Mouse (Mus musculus): ENCODE measurements around the gene Fbl. TPM values are rescaled to one million over a fixed set of nuclear protein-coding genes. Genes with fewer than 3 reads are reported as not detected.

The Fbl gene
- polyA plus RNA-seq, 1 experiment = 441 TPM

DNA sequence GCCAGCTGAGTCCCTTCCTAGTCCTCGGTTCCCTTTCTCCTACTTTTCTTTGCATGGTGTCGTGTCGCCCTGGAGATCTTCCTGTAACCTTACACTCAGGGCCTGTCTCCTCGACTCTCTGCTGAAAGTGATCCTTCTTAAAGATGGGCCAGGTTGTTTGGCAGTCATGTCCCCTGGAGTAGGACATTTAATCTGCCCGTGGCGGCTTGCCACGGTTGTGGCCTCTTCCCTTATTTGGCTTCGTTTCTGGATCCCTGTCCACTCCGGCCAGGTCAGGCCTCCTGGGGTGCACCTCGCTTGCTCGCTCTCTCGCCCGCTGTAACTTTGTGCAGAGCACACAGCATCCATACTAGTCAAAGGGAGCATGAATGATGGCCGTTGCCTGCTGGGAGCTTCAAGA is 27.0 kb downstream of the Fbl start:
- no peaks in the 10 kb centered on the region for H3K36me3 ChIP-seq (ENCODE audit: control insufficient read depth, insufficient read depth, low read length, poor library complexity, severe bottlenecking)
- no peak overlapping the region for H3K9ac ChIP-seq (ENCODE audit: low read depth, poor library complexity, severe bottlenecking)
- no peaks in the 10 kb centered on the region for H3K4me1 ChIP-seq (ENCODE audit: control insufficient read depth, insufficient read depth, low read length)
- no peaks in the 10 kb centered on the region for H3K27me3 ChIP-seq (ENCODE audit: control insufficient read depth, insufficient read depth, low read length, poor library complexity, severe bottlenecking)
- TF ChIP-seq POLR2A (IDR thresholded peaks at IDR 0.05; ENCODE audit: insufficient read depth, low read length) (no peak), CTCF (IDR thresholded peaks at IDR 0.05; ENCODE audit: low read depth, low read length) (no peak), EP300 (IDR thresholded peaks at IDR 0.05; ENCODE audit: insufficient read depth, low read depth, low read length) (no peak)
- H3K4me3 ChIP-seq (ENCODE audit: low read depth, low read length) = no peak overlapping the region
- H3K27ac ChIP-seq (ENCODE audit: insufficient read depth, low read length) = no peak overlapping the region
- no peaks in the 10 kb centered on the region for H3K9me3 ChIP-seq (replicated peaks; ENCODE audit: control insufficient read depth, insufficient read depth, low read length, poor library complexity, severe bottlenecking)

DNA sequence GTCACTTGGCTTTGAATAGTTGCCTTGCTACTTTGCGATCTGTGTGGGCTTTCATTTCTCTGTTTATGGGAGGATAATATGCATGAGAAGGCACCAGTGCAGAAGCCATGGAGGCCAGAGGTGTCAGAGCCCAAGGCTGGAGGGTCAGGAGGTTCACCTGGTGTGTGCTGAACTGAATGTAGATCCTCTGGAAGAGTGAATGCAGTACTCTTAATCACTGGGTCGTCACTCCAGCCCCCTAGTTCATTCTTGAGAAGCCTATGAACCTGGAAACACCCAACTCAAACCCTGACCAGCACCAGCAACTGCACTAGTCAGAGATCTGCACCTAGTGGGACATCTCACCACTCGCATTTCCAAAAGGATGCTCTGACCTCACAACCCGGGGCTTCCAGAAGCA is 29.5 kb downstream of the Fbl start:
- TF ChIP-seq EP300 (IDR thresholded peaks at IDR 0.05; ENCODE audit: insufficient read depth, low read depth, low read length) (no peak), CTCF (IDR thresholded peaks at IDR 0.05; ENCODE audit: low read depth, low read length) (no peak), POLR2A (IDR thresholded peaks at IDR 0.05; ENCODE audit: insufficient read depth, low read length) (no peak)

DNA sequence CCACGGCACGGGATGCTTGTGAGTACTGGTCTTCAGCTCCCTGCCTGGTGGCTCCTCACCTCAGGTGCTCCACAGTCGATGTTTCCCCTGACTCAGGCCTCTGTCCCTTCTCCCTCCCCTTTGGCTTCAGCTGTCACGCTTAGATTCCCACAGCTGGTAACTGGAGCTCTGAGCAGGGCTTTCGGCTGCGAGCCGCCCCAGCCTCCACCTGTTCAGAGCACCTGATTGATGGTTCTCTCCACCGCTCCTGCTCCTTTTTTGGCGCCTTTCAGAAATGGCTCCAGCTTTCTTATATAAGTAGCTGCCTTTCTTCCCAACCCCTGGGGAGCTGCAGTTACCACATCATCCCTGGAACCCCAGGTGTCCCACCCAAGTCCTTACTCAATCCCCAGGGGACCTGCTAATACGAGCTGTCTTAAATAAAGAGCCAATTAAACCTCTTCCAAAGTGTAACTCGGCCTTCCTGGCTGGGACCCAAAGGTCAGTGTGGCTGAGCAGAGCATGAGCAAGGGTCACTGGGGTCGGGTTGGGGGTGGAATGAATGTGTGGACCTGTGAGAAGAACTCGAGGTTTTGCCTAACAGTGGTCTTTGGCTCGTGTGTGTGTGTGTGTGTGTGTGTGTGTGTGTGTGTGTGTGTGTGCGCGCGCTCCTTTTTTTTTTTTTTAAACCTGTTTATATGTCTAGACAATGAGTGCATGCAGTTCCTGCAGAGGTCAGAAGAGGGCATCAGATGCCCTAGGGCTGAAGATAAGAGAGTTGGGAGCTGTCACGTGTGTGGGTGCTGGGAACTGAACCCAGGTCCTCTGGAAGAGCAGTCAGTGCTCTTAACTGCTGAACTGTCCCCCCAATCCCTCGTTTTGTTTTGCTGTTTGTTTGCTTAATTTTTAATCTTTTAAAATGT is 33.9 kb downstream of the Fbl start:
- no peak for TF ChIP-seq EP300 (IDR thresholded peaks at IDR 0.05; ENCODE audit: insufficient read depth, low read depth, low read length)
- TF ChIP-seq CTCF (IDR thresholded peaks at IDR 0.05; ENCODE audit: low read depth, low read length) = no peak
- TF ChIP-seq POLR2A (IDR thresholded peaks at IDR 0.05; ENCODE audit: insufficient read depth, low read length) = no peak
- no peak overlapping the region for H3K9ac ChIP-seq (ENCODE audit: low read depth, poor library complexity, severe bottlenecking)
- H3K4me1 ChIP-seq (ENCODE audit: control insufficient read depth, insufficient read depth, low read length) = no peaks in the 10 kb centered on the region
- no peak overlapping the region for H3K4me3 ChIP-seq (ENCODE audit: low read depth, low read length)
- no peaks in the 10 kb centered on the region for H3K27me3 ChIP-seq (ENCODE audit: control insufficient read depth, insufficient read depth, low read length, poor library complexity, severe bottlenecking)
- no peaks in the 10 kb centered on the region for H3K9me3 ChIP-seq (replicated peaks; ENCODE audit: control insufficient read depth, insufficient read depth, low read length, poor library complexity, severe bottlenecking)
- no peak overlapping the region for H3K27ac ChIP-seq (ENCODE audit: insufficient read depth, low read length)
- no peaks in the 10 kb centered on the region for H3K36me3 ChIP-seq (ENCODE audit: control insufficient read depth, insufficient read depth, low read length, poor library complexity, severe bottlenecking)

More for the DNA sequence above, 29.5 kb downstream of the Fbl start:
- no peak overlapping the region for H3K9ac ChIP-seq (ENCODE audit: low read depth, poor library complexity, severe bottlenecking)
- no peaks in the 10 kb centered on the region for H3K36me3 ChIP-seq (ENCODE audit: control insufficient read depth, insufficient read depth, low read length, poor library complexity, severe bottlenecking)
- H3K4me1 ChIP-seq (ENCODE audit: control insufficient read depth, insufficient read depth, low read length) = no peaks in the 10 kb centered on the region
- H3K4me3 ChIP-seq (ENCODE audit: low read depth, low read length) = no peak overlapping the region
- no peak overlapping the region for H3K27ac ChIP-seq (ENCODE audit: insufficient read depth, low read length)
- no peaks in the 10 kb centered on the region for H3K9me3 ChIP-seq (replicated peaks; ENCODE audit: control insufficient read depth, insufficient read depth, low read length, poor library complexity, severe bottlenecking)
- H3K27me3 ChIP-seq (ENCODE audit: control insufficient read depth, insufficient read depth, low read length, poor library complexity, severe bottlenecking) = no peaks in the 10 kb centered on the region

DNA sequence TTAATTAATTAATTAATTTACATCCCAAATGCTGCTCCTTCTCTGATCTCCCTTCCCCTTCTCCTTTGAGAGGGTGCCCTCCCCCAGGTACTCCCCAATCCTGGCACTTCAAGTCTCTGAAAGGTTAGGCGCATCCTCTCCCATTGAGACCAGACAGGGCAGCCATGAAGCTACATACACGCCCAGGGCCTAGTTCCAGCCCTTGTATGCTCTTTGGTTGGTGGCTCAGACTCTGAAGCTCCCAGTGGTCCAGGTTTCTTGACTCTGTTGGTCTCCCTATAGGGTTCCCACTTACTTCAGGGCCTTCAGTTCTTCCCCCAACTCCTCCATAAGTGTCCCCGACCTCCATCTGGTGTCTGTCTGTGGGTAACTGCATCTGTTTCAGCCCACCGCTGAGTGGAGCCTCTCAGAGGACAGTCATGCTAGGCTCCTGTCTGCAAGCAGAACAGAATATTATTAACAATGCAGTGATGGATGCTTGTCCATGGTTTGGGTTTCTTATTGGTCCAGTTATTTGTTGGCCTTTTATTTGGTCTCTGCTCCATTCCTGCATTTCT is 36.6 kb downstream of the Fbl start:
- TF ChIP-seq EP300 (IDR thresholded peaks at IDR 0.05; ENCODE audit: insufficient read depth, low read depth, low read length) = no peak
- no peak for TF ChIP-seq CTCF (IDR thresholded peaks at IDR 0.05; ENCODE audit: low read depth, low read length)
- no peak for TF ChIP-seq POLR2A (IDR thresholded peaks at IDR 0.05; ENCODE audit: insufficient read depth, low read length)

DNA sequence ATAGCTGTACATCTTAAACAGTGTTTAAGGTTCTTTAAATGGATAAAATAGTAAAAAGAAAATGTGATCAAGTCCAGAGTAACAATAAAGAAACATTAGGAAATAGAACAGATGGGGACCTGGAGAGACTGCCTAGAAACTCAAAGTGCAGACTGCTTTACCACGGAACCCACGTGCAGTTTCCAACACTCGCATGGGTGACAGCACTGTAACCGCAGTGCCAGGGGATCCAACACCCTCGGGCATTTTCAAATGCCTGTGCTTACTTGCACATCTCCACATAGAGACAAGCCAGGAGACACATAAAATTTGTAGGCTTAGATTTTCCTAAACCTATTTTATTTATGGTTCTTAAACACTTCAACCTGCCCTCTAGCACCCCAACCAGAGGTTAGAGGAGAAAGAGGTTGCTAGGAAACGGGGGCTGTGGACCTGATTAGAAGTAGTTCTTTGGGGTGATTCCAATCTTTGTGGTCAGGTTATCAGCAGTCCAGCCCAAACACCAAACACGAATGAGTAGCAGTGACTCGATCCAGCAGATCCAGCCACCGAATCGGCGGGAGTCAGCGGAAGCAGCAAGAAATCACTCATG is 39.0 kb downstream of the Fbl start:
- TF ChIP-seq CTCF (IDR thresholded peaks at IDR 0.05; ENCODE audit: low read depth, low read length) = no peak
- no peak for TF ChIP-seq POLR2A (IDR thresholded peaks at IDR 0.05; ENCODE audit: insufficient read depth, low read length)
- no peak for TF ChIP-seq EP300 (IDR thresholded peaks at IDR 0.05; ENCODE audit: insufficient read depth, low read depth, low read length)
- Histone ChIP-seq H3K27me3 (ENCODE audit: control insufficient read depth, insufficient read depth, low read length, poor library complexity, severe bottlenecking) (no peaks in the 10 kb centered on the region), H3K9ac (ENCODE audit: low read depth, poor library complexity, severe bottlenecking) (peak overlapping the region; percentile 17), H3K36me3 (ENCODE audit: control insufficient read depth, insufficient read depth, low read length, poor library complexity, severe bottlenecking) (no peaks in the 10 kb centered on the region), H3K9me3 (replicated peaks; ENCODE audit: control insufficient read depth, insufficient read depth, low read length, poor library complexity, severe bottlenecking) (no peaks in the 10 kb centered on the region), H3K4me3 (ENCODE audit: low read depth, low read length) (peak overlapping the region; percentile 70), H3K27ac (ENCODE audit: insufficient read depth, low read length) (no peak overlapping the region), H3K4me1 (ENCODE audit: control insufficient read depth, insufficient read depth, low read length) (no peaks in the 10 kb centered on the region)

More for the DNA sequence above, 36.6 kb downstream of the Fbl start:
- Histone ChIP-seq H3K27me3 (ENCODE audit: control insufficient read depth, insufficient read depth, low read length, poor library complexity, severe bottlenecking) (no peaks in the 10 kb centered on the region), H3K27ac (ENCODE audit: insufficient read depth, low read length) (no peak overlapping the region), H3K9me3 (replicated peaks; ENCODE audit: control insufficient read depth, insufficient read depth, low read length, poor library complexity, severe bottlenecking) (no peaks in the 10 kb centered on the region), H3K36me3 (ENCODE audit: control insufficient read depth, insufficient read depth, low read length, poor library complexity, severe bottlenecking) (no peaks in the 10 kb centered on the region), H3K4me1 (ENCODE audit: control insufficient read depth, insufficient read depth, low read length) (no peaks in the 10 kb centered on the region), H3K4me3 (ENCODE audit: low read depth, low read length) (no peak overlapping the region), H3K9ac (ENCODE audit: low read depth, poor library complexity, severe bottlenecking) (no peak overlapping the region)

Measured in ES-Bruce4 (cell line).